Mouse (Mus musculus) cerebellum, adult 2 months (tissue): ENCODE data around the gene Dvl2. TPM values are rescaled to one million over a fixed set of nuclear protein-coding genes. Genes with fewer than 3 reads are reported as not detected.

Source experiments
- DNase-seq, 2 experiments: peaks; one replicate each; pipeline ENCODE4 v3.0.0; 2021
- H3K27ac ChIP-seq: fragments of 200-500 bp; 2 replicates; pipeline ENCODE4 v1.5.1; 2012; ENCODE audit warnings: low read length, control low read depth, inconsistent platforms; ENCODE audit not compliant: insufficient read depth
- H3K27me3 ChIP-seq: fragments of 200-500 bp; 2 replicates; pipeline ENCODE4 v1.6.1; 2012; ENCODE audit warnings: inconsistent platforms, mild to moderate bottlenecking, low read length, moderate library complexity; ENCODE audit not compliant: control insufficient read depth, insufficient read depth
- H3K4me1 ChIP-seq: fragments of 200-500 bp; 2 replicates; pipeline ENCODE4 v1.6.1; 2011; ENCODE audit warnings: low read length; ENCODE audit not compliant: control insufficient read depth, insufficient read depth
- H3K4me3 ChIP-seq: fragments of 200-500 bp; replicated peaks from 2 replicates; pipeline ENCODE3; 2011; ENCODE audit warnings: mild to moderate bottlenecking, low read depth, low read length, control low read depth; ENCODE audit not compliant: insufficient read depth
- CTCF ChIP-seq: fragments of 200-500 bp; IDR thresholded peaks from 2 replicates; pipeline ENCODE4 v1.5.1; 2011; ENCODE audit warnings: low read depth, mild to moderate bottlenecking, control low read depth, low read length, moderate library complexity, borderline replicate concordance; ENCODE audit not compliant: insufficient read depth
- POLR2A ChIP-seq: fragments of 200-500 bp; IDR thresholded peaks from 2 replicates; pipeline ENCODE4 v1.6.1; 2011; ENCODE audit warnings: low read length, control low read depth, borderline replicate concordance; ENCODE audit not compliant: insufficient read depth
- WGBS: fragments of 180-500 bp; shearing (Covaris S2); methylation state at CpG from one replicate; pipeline ENCODE4 v1.1.7; 2018; 5-methylcytosine and 5-hydroxymethylcytosine counted together
- polyA plus RNA-seq: library from polyadenylated mRNA; depleted of rRNA; stranded (reverse); fragments of >200 nt; gene quantifications from 2 replicates; pipeline ENCODE4 v1.2.3, GENCODE M21; 2012

The Dvl2 gene
- polyA plus RNA-seq, 1 experiment: 27.2 TPM

GRCm38 (mm10) chr11:69974907-69975306 is 25.5 kb upstream of the Dvl2 start:
- Histone ChIP-seq H3K4me3 (no peak overlapping the region), H3K27me3 (no peaks in the 10 kb centered on the region), H3K27ac (no peak overlapping the region), H3K4me1 (no peaks in the 10 kb centered on the region)
- no peak for DNase-seq
- WGBS: 89% methylated on average over 2 of the region's 2 CpGs
- TF ChIP-seq POLR2A: no peak

GRCm38 (mm10) chr11:69976271-69976670 is 24.1 kb upstream of the Dvl2 start:
- no peak overlapping the region for H3K4me3 ChIP-seq
- H3K4me1 ChIP-seq: no peaks in the 10 kb centered on the region
- no peak for DNase-seq
- no peak overlapping the region for H3K27ac ChIP-seq
- H3K27me3 ChIP-seq: no peaks in the 10 kb centered on the region
- TF ChIP-seq CTCF: no peak
- no peak for TF ChIP-seq POLR2A
- WGBS: 80% methylated on average over 4 of the region's 4 CpGs

GRCm38 (mm10) chr11:69979827-69980195 is 20.6 kb upstream of the Dvl2 start:
- H3K27me3 ChIP-seq: no peaks in the 10 kb centered on the region
- TF ChIP-seq CTCF (no peak), POLR2A (no peak)
- H3K4me1 ChIP-seq: peaks cover 3% of the 10 kb centered on the region
- peak overlapping the region; percentile 81 for H3K27ac ChIP-seq
- WGBS: under 1% methylated on average over 16 of the region's 16 CpGs
- no peak for DNase-seq
- H3K4me3 ChIP-seq: peak overlapping the region; percentile 84

GRCm38 (mm10) chr11:69980196-69981140 is 19.9 kb upstream of the Dvl2 start:
- no peaks in the 10 kb centered on the region for H3K27me3 ChIP-seq
- TF ChIP-seq POLR2A: peak; percentile 88
- TF ChIP-seq CTCF: no peak
- H3K4me3 ChIP-seq: peak overlapping the region; percentile 84
- peak; percentile 98 to 100 for DNase-seq
- WGBS: under 1% methylated on average over 49 of the region's 60 CpGs
- peak overlapping the region; percentile 81 for H3K27ac ChIP-seq
- peaks cover 3% of the 10 kb centered on the region for H3K4me1 ChIP-seq

GRCm38 (mm10) chr11:69981141-69981762 is 19.1 kb upstream of the Dvl2 start, which contains the start of gene Ctdnep1:
Gene Ctdnep1 (plus strand): TSS chr11:69981156.
- Histone ChIP-seq H3K4me3 (peak within 1 kb of the TSS; percentile 84), H3K27ac (peak within 1 kb of the TSS; percentile 81), H3K4me1 (peaks cover 3% of the 10 kb centered on the region), H3K27me3 (no peaks in the 10 kb centered on the region)
- DNase-seq: no peak
- no peak for TF ChIP-seq POLR2A
- TF ChIP-seq CTCF: no peak
- under 1% methylated on average over 43 of the region's 43 CpGs for WGBS

- H3K27me3 ChIP-seq: no peaks in the 10 kb centered on the region
- WGBS: 44% methylated on average over 8 of the region's 8 CpGs
- peak within 1 kb of the TSS; percentile 84 for H3K4me3 ChIP-seq
- DNase-seq: no peak
- peak within 1 kb of the TSS; percentile 25; the same call in 1 of the 2 replicates for H3K27ac ChIP-seq
- peaks cover 3% of the 10 kb centered on the region for H3K4me1 ChIP-seq
- TF ChIP-seq POLR2A: no peak
- no peak for TF ChIP-seq CTCF
These were observed 18.2 kb upstream of the Dvl2 start, which contains the start of gene Elp5 for GRCm38 (mm10) chr11:69982225-69982624. Gene Elp5 (minus strand): TSS chr11:69982517.

GRCm38 (mm10) chr11:69982877-69983276 is 17.5 kb upstream of the Dvl2 start:
- no peak overlapping the region for H3K4me3 ChIP-seq
- peaks cover 3% of the 10 kb centered on the region for H3K4me1 ChIP-seq
- H3K27me3 ChIP-seq: no peaks in the 10 kb centered on the region
- DNase-seq: no peak
- 8% methylated on average over 5 of the region's 5 CpGs for WGBS
- no peak for TF ChIP-seq POLR2A
- TF ChIP-seq CTCF: no peak
- no peak overlapping the region for H3K27ac ChIP-seq
